Mouse (Mus musculus) stomach, embryonic 16.5 days (tissue): ENCODE measurements around the gene Slc22a1. TPM values are rescaled to one million over a fixed set of nuclear protein-coding genes. Genes with fewer than 3 reads are reported as not detected.

Experiments used
- ATAC-seq: fragments of 200-750 bp; cut with Nextera tagmentation; 2 replicates; pipeline ENCODE4 v1.8.0; 2017; ENCODE audit warnings: moderate number of reproducible peaks, moderate TSS enrichment; ENCODE audit not compliant: insufficient read depth, low FRiP score
- H3K27ac ChIP-seq: fragments of 300-500 bp; sonication (generic); 2 replicates; pipeline ENCODE4 v1.5.1; 2014; ENCODE audit warnings: low read length
- H3K27me3 ChIP-seq: fragments of 300-500 bp; sonication (generic); 2 replicates; pipeline ENCODE4 v1.6.1; 2014; ENCODE audit warnings: low read length, control low read depth, mixed read lengths; ENCODE audit not compliant: control insufficient read depth, insufficient read depth
- H3K36me3 ChIP-seq: fragments of 300-500 bp; sonication (generic); 2 replicates; pipeline ENCODE4 v1.6.1; 2014; ENCODE audit warnings: low read length; ENCODE audit not compliant: control insufficient read depth, insufficient read depth
- H3K4me1 ChIP-seq: fragments of 300-500 bp; sonication (generic); 2 replicates; pipeline ENCODE4 v1.6.1; 2014; ENCODE audit warnings: low read length, control low read depth, mixed read lengths; ENCODE audit not compliant: control insufficient read depth, insufficient read depth
- H3K4me2 ChIP-seq: fragments of 300-500 bp; sonication (generic); 2 replicates; pipeline ENCODE4 v1.6.1; 2014; ENCODE audit warnings: low read depth, low read length, mixed read lengths
- H3K4me3 ChIP-seq: fragments of 300-500 bp; sonication (generic); replicated peaks from 2 replicates; pipeline ENCODE4 v1.5.1; 2014; ENCODE audit warnings: mild to moderate bottlenecking, low read length
- H3K9ac ChIP-seq: fragments of 300-500 bp; sonication (generic); 2 replicates; pipeline ENCODE4 v1.6.1; 2014; ENCODE audit warnings: low read length
- H3K9me3 ChIP-seq: fragments of 300-500 bp; sonication (generic); replicated peaks from 2 replicates; pipeline ENCODE4 v1.6.1; 2016; ENCODE audit warnings: low read length, control low read depth; ENCODE audit not compliant: control insufficient read depth
- WGBS: fragments of 180-500 bp; shearing (Covaris S2); extraction: QIAGEN DNeasy Blood & Tissue Kit; methylation state at CpG from one replicate; pipeline ENCODE4 v1.1.7; 2014; 5-methylcytosine and 5-hydroxymethylcytosine counted together
- polyA plus RNA-seq: library from polyadenylated mRNA; unstranded; fragments of >200 nt; fragmentation: Nextera tagmentation; extraction: Ambion mirVana; gene quantifications from 2 replicates; pipeline ENCODE4 v1.2.1, GENCODE M21; 2015

Slc22a1 gene
- polyA plus RNA-seq, 1 experiment from 2014 or later: 0.96 TPM

DNA sequence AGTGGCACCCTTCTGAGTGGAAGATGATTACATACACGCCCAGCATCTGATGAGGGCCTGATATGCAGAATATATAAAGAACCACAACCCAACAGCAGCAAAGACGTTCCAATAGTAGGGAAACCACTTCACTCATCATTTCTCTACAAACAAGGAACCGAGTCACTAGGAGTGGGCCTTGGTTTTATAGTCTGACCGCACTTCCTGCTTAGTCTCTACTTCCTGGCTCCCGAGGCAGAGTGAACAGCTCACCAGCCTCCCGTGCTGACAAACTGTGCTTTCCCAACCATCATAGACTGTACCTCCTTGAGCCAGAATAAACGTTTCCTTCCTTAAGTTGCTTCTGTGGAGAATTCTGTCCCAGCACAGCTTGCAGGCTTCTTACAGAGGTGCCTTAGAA lies 19.8 kb downstream of the Slc22a1 start:
- WGBS: 66% methylated on average over 7 of the region's 7 CpGs
- no peaks in the 10 kb centered on the region for H3K9me3 ChIP-seq
- H3K36me3 ChIP-seq: no peaks in the 10 kb centered on the region
- H3K27ac ChIP-seq: no peak overlapping the region
- H3K4me2 ChIP-seq: no peak overlapping the region
- H3K9ac ChIP-seq: no peak overlapping the region
- no peaks in the 10 kb centered on the region for H3K4me1 ChIP-seq
- H3K4me3 ChIP-seq: no peak overlapping the region
- no peak for ATAC-seq
- no peaks in the 10 kb centered on the region for H3K27me3 ChIP-seq

DNA sequence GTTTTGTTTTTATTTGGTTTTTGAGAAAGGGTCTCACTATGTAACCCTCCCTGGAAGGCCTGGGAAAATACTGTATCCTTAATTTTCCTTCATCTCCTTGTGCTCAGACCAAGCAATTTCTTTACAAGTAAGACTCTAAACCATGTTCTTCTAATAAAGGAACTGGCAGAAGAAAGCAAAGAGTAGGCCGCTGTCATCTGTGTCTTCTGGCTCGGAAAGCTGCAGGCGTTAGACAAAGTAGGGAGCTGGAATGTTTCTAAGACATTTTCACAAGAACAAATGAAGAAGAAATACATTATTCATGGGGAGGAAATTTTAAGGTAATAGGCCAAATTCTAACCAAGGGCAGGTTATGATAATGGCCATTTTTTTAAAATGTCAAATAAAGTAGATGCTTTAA lies 21.6 kb downstream of the Slc22a1 start:
- H3K9ac ChIP-seq: no peak overlapping the region
- H3K36me3 ChIP-seq: no peaks in the 10 kb centered on the region
- WGBS: 77% methylated on average over 3 of the region's 3 CpGs
- no peaks in the 10 kb centered on the region for H3K4me1 ChIP-seq
- no peak overlapping the region for H3K27ac ChIP-seq
- H3K4me3 ChIP-seq: no peak overlapping the region
- no peak overlapping the region for H3K4me2 ChIP-seq
- ATAC-seq: no peak
- H3K9me3 ChIP-seq: no peaks in the 10 kb centered on the region
- no peaks in the 10 kb centered on the region for H3K27me3 ChIP-seq

DNA sequence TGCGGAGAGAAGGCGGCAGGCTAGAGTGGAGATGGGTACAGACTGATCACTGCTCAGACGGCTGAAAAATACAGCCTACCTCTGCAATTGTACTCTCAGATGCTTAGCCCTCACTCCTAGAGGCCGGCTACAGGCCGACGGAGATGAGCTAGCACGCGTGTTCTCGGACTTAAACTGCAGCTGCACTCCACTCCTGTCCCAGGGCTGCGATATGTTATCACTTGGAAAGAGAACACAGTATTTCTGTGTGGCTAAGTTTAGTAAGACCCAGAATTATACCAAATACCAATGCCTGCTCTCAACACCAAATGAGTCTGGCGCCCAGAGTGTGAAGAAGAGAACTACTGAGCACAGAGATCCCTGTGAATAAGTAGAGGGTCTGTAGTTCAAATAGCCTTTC lies 23.0 kb downstream of the Slc22a1 start:
- Histone ChIP-seq H3K27me3 (no peaks in the 10 kb centered on the region), H3K9me3 (no peaks in the 10 kb centered on the region), H3K9ac (no peak overlapping the region), H3K4me2 (no peak overlapping the region), H3K4me3 (no peak overlapping the region), H3K36me3 (no peaks in the 10 kb centered on the region), H3K4me1 (no peaks in the 10 kb centered on the region), H3K27ac (no peak overlapping the region)
- 91% methylated on average over 11 of the region's 11 CpGs for WGBS
- ATAC-seq: no peak

- H3K9ac ChIP-seq: no peak overlapping the region
- no peak overlapping the region for H3K4me2 ChIP-seq
- 83% methylated on average over 5 of the region's 5 CpGs for WGBS
- no peak overlapping the region for H3K27ac ChIP-seq
- no peaks in the 10 kb centered on the region for H3K9me3 ChIP-seq
- ATAC-seq: no peak
- no peaks in the 10 kb centered on the region for H3K27me3 ChIP-seq
- H3K4me1 ChIP-seq: no peaks in the 10 kb centered on the region
- H3K36me3 ChIP-seq: no peaks in the 10 kb centered on the region
- H3K4me3 ChIP-seq: no peak overlapping the region
These were observed 30.2 kb downstream of the Slc22a1 start for GRCm38 (mm10) chr17:12645461-12645860.

DNA sequence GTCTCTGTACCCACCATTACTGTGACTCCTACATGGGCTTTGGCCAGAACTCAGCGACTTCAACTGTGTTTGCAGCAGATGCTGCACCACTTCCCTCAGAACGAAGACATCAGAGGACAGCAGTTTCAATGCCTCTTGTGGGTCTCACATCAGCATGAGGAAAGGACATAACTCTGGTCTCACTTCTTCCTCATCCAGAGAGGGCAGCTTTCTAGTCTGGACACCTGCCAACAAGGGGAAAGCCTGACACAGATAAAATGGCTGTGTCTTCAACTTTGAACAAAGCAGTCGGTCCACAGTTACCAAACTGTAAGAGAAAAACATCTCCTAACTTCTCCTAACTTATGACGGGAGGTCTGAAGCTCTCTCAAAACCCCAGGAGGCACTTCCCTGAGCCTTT lies 34.5 kb downstream of the Slc22a1 start:
- H3K36me3 ChIP-seq: no peaks in the 10 kb centered on the region
- ATAC-seq: no peak
- H3K4me2 ChIP-seq: no peak overlapping the region
- no peaks in the 10 kb centered on the region for H3K27me3 ChIP-seq
- H3K9me3 ChIP-seq: peaks cover 3% of the 10 kb centered on the region; the same call in 1 of the 2 replicates
- no peak overlapping the region for H3K4me3 ChIP-seq
- H3K4me1 ChIP-seq: no peaks in the 10 kb centered on the region
- no peak overlapping the region for H3K9ac ChIP-seq
- WGBS: 70% methylated on average over 4 of the region's 4 CpGs
- H3K27ac ChIP-seq: no peak overlapping the region

DNA sequence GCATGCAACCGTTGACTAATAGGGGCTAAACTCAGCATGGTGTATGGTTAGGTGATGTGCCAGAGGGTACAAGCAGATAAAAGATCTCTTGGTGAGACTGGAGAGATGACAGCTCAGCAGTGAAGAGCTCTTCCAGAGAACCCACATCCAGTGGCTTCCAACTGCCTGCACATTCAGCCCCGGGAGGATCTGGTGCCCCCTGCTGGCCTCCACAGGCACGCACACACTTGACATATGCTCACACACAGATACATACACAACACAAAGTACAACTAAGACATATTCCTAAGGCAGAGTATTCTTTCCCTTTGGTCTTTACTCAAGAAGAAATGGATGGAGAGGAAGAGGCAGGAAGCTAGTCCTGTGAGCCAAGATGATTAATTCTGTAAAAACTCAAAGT lies 36.0 kb downstream of the Slc22a1 start:
- no peaks in the 10 kb centered on the region for H3K36me3 ChIP-seq
- H3K27ac ChIP-seq: no peak overlapping the region
- H3K9me3 ChIP-seq: peaks cover 3% of the 10 kb centered on the region; the same call in 1 of the 2 replicates
- ATAC-seq: no peak
- H3K27me3 ChIP-seq: no peaks in the 10 kb centered on the region
- no peak overlapping the region for H3K4me2 ChIP-seq
- H3K9ac ChIP-seq: no peak overlapping the region
- no peaks in the 10 kb centered on the region for H3K4me1 ChIP-seq
- no peak overlapping the region for H3K4me3 ChIP-seq
- WGBS: 93% methylated on average over 3 of the region's 3 CpGs

GRCm38 (mm10) chr17:12634814-12635213 lies 40.8 kb downstream of the Slc22a1 start:
- WGBS: 41% methylated on average over 4 of the region's 4 CpGs
- no peak overlapping the region for H3K4me3 ChIP-seq
- ATAC-seq: no peak
- H3K27me3 ChIP-seq: no peaks in the 10 kb centered on the region
- no peak overlapping the region for H3K4me2 ChIP-seq
- H3K9ac ChIP-seq: no peak overlapping the region
- no peaks in the 10 kb centered on the region for H3K36me3 ChIP-seq
- peaks cover 3% of the 10 kb centered on the region; the same call in 1 of the 2 replicates for H3K9me3 ChIP-seq
- H3K4me1 ChIP-seq: 0 out of 2 replicates have a peak, but pooled peaks cover 7% of the 10 kb centered on the region
- H3K27ac ChIP-seq: no peak overlapping the region

DNA sequence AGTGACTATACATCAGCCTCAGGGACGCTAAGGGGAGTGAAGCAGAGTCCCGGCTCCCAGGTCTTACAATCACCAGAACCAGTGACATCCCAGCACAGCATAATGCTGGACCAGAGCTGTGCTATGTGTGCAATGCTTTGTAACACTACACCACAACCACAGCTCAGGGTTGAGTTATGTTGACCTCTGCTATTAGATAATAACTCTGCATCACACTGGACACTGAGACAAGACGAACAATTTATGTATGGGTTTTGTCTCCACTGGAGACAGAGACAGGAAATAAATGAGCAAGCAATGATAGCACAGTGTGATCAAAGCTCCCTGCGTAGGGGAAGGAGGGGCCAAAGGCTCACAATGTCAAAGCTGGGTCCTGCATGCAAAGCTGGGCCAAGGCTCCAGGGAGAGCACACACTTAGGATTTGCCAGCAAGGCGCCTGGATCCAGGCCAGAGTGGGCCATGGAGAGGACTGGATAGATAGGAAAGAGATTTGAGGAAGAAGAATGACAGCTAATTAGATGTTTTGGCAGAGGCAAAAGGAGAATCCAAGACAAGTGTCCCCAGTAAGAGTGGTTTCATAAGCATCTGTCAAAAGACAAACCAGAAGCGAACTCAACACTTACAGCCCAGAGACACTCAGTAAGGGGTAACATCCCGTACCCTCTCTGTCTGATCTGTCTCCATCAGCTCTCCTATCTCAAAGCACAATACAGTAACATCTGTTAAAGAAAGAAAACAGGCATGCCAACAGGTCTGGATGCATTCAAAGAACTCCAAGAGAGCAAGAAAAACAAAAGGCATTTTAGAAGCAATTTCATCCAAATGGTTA lies 43.6 kb downstream of the Slc22a1 start:
- no peak overlapping the region for H3K4me2 ChIP-seq
- ATAC-seq: no peak
- H3K4me3 ChIP-seq: no peak overlapping the region
- 31% methylated on average over 7 of the region's 7 CpGs for WGBS
- H3K4me1 ChIP-seq: 0 out of 2 replicates have a peak, but pooled peaks cover 7% of the 10 kb centered on the region
- no peaks in the 10 kb centered on the region for H3K9me3 ChIP-seq
- no peak overlapping the region for H3K9ac ChIP-seq
- H3K27ac ChIP-seq: no peak overlapping the region
- no peaks in the 10 kb centered on the region for H3K36me3 ChIP-seq
- no peaks in the 10 kb centered on the region for H3K27me3 ChIP-seq

GRCm38 (mm10) chr17:12630976-12631730 lies 44.5 kb downstream of the Slc22a1 start:
- Histone ChIP-seq H3K9me3 (no peaks in the 10 kb centered on the region), H3K4me2 (no peak overlapping the region), H3K9ac (no peak overlapping the region), H3K36me3 (no peaks in the 10 kb centered on the region), H3K27ac (no peak overlapping the region), H3K4me1 (0 out of 2 replicates have a peak, but pooled peaks cover 7% of the 10 kb centered on the region), H3K27me3 (no peaks in the 10 kb centered on the region), H3K4me3 (no peak overlapping the region)
- ATAC-seq: no peak
- 42% methylated on average over 6 of the region's 6 CpGs for WGBS
